Mouse (Mus musculus): ENCODE measurements around the gene Fbxw4.

- TF ChIP-seq GATA1 (IDR thresholded peaks at IDR 0.05; ENCODE audit: borderline replicate concordance, low read length) (no peak), CTCF (IDR thresholded peaks at IDR 0.05; ENCODE audit: low read depth, low read length) (no peak), TAL1 (conservative IDR thresholded peaks at IDR 0.05; ENCODE audit: low read depth, low read length) (no peak)
These were observed 8.6 kb downstream of the Fbxw4 start for GRCm38 (mm10) chr19:45651524-45651923.
